Mouse (Mus musculus) kidney, adult 8-10 months (tissue): ENCODE measurements around the gene Pdzrn3.
A peak's percentile ranks its signal among the peaks of the same experiment; 100 is the strongest.

Experiments
- DNase-seq, 2 experiments: peaks; one replicate each; pipeline ENCODE4 v3.0.0; 2022

Pdzrn3 gene

GRCm38 (mm10) chr6:101377167-101377934 is at the start of gene Pdzrn3:
Gene Pdzrn3 (minus strand): TSS chr6:101377897.
- DNase-seq = peak; percentile 42 to 49

DNA sequence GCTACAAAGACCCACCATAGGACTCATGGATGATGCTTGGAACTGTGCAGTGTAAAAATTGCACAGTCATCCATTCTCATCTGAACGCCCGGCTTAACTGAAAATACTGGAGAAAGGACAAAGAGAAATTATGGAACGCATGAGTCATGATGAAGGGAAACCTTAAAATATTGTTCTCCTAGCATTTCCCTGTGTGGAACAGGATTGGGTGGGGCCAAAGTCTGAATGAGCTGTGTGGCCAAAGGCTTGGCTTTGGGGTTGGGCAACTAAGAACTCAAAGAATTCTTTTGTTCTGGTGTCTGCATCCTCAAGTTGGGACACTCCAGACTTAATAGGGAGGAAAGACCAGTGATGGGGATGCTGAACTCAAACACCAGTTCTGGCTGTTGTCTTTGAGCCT is 49.6 kb upstream of the Pdzrn3 start:
- no peak for DNase-seq

DNA sequence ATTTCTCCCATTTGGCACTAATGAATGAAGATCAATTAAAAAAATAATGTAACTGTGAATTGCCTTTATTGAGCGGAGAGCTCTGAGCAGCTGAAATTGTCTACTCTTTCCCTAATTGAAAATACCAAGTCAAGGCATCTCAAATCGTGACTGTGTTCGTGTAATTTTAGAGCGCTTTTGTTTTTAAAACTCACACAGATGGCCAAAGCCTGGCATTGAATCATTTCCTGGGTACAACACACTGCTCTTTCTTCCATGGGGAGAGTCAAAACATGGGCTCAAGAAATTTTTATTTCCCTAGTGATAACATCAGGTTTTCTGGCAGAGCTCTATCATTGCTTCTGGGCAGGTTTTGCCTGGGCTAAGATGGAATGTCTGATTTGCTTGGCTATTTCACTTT is 48.6 kb upstream of the Pdzrn3 start:
- DNase-seq = no peak

DNA sequence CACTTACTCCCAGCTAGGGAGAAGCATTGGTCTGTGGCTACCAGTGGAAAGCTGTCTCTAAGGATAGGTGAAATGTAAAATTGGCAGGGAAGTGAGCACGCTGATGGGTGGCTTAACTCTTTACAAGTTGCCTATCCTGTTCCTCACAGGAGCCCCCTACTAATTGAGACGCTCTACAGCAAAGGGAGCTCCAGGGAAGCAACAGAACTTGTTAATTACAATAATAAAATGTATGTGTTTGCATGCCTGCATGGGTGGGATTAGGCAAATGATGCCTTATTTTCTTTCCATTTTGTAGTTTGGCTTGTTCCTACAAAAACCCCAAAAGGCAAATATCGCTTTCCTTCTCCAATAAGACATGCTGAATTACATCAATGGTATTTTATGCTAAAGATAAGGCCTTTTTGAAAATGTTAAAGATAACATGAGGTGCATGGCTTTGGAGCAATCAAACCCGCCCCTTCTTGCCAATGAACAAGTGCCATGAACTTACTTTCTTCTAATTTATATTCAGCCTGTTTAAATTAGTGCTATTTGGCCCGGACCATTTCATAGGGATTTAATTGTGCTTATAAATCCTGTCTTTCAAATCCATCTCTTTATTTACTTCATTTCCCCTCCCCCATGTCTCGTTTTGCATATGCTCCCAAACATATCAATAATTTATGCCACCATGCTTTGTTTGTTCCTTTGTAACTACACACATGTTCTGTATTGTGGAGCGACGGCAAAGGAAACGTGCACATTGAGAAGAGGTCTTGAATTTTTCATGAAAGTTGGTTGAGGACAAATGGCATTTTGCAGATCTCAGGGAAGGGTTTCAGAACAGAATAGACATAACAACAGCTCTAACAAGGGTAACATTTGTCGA is 44.6 kb upstream of the Pdzrn3 start:
- DNase-seq = no peak

DNA sequence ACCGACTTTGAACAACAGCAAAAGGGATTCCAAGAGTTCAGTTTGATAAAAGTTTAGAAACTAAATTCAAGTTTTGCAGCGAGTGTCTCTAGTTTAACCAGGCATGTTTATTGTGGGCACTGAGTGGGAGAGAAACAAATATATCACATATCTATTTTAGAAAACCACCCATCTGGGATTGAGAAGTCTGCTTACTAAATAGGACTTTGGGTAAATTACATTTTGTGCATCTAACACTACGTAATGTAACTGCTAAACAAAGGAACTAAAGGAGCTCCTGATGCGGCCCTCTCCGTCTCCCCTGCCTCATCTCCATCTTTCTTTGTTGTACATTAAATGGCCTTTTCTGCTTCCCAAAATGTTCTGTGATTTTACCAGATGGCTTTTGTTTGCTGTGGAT is 40.5 kb upstream of the Pdzrn3 start:
- no peak for DNase-seq

GRCm38 (mm10) chr6:101411701-101412100 is 34.0 kb upstream of the Pdzrn3 start:
- DNase-seq = no peak

DNA sequence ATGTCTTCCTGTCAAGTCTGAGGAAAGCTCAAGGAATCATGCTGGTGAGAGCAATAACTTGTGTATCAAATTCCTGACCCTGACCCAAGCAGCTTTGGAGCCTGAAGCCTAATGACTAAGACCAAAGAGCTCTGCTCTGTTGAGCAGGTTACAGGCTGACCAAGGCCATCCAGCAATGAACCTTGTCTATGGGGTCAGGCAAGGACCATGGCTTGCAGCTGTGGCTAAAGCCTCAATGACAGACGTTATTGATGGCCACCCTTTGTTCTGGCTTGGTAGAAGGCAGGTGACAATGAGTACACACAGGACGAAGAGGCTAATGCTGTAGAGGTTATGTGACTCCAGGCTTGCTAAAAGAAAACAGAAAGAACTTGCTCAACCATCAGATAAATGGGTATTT is 33.4 kb upstream of the Pdzrn3 start:
- DNase-seq = no peak

GRCm38 (mm10) chr6:101396711-101397110 is 19.0 kb upstream of the Pdzrn3 start:
- DNase-seq = no peak

DNA sequence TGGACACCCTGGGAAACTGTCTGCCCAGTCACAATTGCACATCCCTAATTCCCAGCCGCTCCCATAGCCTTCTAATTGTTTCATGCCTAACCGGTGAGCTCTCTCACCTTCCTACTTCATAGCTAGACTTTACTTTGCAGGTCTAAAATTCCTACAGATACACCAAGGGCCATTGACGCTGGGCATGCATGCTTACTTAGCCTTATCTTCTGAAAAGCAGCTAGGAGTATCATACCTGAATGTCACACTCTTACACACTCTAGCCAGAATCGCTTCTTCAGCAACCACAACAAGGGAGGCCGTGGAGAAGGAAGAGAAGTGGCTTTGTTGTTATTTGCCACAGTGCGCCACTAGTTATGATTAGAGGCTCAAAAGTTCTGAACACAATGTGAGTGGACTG is 18.2 kb upstream of the Pdzrn3 start:
- no peak for DNase-seq

DNA sequence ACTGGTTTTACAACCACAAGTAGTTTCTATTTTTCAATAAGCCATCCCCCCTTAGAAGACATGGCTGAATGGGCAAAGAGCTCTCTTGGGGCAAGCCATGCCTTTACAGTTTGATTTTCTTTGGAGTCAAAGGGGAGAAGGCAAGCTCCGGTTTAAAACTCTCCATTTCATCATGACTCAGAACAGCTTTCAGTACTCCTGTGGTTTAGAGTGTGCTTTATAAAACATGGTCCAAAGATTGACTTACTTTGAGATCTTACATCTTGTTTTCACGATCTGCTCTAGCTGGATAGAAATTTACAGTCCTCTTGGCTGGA is 15.1 kb upstream of the Pdzrn3 start:
- no peak for DNase-seq

DNA sequence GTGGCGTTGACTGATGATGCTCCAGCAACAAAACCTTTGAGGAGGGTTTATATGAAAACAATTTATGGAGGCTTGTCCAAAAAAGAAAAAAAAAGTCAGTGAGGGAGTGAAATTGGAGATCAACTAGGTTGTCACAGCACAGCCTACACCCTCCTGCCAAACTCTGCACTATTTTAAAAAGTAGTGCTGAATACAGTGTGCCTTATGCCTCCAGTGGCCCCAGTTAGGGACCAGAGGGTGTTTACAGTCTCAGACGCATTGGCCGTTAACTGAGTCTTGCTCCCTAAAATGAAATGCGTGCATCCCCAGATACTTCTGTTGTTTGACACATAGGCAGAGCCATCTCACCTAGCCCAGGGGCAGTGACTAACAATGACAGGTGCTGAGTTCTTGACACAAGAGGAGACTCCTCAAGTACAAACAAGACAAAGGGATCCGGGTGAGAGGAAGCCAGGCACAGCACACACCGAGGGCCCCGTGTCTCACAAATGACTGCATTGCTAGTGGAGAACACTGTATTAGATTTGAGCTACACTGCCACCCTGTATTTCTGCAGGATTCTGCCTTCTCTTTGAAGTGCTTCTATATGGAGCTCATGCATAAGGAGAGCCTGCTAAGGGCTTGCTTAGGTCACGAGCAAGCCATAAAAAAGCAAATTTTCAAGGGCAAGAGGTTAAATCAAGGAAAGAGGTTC is 14.6 kb upstream of the Pdzrn3 start:
- DNase-seq = no peak

DNA sequence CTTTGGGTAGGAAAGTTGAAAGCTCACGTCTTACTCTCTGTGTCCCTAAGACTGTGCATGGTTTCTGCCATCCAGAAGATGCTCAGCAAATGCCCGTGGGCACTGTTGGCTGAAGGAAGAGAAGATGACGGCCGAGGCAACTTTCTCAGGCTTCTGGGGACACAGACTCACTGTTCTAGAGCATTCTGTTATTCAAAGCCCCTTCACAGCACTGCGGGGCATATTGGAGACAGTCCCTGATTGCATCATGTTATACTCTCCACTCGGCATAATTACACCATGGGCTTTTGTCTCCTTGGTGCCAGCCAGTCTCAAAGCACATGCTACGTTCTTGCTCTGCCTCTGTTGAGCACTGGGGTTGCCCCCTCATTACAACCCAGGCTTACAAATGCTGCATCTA is 7.8 kb upstream of the Pdzrn3 start:
- DNase-seq = no peak

GRCm38 (mm10) chr6:101384958-101385357 is 7.3 kb upstream of the Pdzrn3 start:
- no peak for DNase-seq

GRCm38 (mm10) chr6:101384476-101384875 is 6.8 kb upstream of the Pdzrn3 start:
- DNase-seq = no peak

GRCm38 (mm10) chr6:101382891-101383290 is 5.2 kb upstream of the Pdzrn3 start:
- no peak for DNase-seq

- no peak for DNase-seq
These were observed 1.8 kb upstream of the Pdzrn3 start for GRCm38 (mm10) chr6:101379546-101379945.

DNA sequence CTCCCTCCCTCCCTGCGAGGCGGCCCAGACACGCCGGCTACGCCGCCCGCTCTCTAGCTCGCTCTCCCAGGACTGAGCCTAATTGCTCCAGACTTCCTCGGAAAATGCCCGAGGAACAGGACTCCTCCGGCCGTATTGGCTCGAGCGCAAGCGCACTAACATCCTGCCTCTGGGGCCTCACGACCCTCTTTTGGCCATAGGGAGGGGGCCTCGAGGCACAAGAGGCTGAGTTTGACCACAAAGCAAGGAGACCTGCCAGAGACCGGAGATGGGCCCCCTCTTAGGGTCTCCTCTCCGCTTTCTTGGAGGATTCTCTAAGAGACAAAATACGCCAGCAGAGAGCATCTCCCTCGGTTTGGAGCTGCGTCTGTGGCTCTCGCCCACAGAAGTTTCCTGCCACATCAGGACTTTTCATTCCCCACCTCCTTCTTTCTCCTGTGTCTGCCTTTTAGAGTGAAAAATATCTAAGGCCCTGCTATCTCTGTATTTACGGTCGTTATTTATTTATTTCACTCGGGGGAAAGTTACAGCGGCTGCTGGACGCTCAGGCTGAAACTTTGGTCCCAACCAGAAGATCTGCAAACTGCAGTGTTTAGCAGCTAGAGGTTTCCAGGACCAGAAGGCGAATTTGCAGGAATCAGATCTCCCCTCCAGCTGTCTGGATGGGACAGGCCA is 375 bp upstream of the Pdzrn3 start:
- DNase-seq = peak; percentile 67 to 81

DNA sequence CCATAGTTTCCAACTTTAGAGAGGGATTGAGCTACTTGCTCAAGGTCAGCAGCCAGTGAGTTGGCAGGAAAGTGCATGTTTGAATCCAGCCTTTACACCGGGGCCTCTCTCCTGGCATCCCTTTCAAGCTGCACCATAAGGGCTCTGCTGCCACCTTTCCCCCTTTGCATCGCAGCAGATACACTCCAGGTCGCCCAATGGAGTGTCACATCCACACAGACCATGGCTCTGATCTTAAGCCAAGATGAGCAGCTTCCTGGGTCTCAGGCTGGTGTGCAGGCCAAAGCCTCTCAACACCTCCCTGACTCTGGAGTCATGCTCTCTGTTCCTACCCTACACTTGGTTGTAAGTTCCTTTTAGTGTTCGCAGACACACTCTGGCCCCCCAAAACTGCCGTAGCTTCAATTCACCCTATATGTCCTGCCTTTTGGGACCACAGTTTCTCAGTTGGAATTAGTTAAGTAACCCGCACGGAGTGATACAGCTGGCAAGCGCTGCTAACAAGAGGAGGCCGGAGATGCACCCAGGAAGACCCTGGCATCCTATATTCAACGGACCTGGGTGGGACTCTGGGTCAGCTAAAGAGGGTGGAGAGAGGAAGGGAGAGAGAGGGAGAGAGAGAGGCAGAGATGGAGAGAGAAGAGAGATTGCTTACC is 1.1 kb downstream of the Pdzrn3 start:
- DNase-seq = peak; percentile 8 to 29

DNA sequence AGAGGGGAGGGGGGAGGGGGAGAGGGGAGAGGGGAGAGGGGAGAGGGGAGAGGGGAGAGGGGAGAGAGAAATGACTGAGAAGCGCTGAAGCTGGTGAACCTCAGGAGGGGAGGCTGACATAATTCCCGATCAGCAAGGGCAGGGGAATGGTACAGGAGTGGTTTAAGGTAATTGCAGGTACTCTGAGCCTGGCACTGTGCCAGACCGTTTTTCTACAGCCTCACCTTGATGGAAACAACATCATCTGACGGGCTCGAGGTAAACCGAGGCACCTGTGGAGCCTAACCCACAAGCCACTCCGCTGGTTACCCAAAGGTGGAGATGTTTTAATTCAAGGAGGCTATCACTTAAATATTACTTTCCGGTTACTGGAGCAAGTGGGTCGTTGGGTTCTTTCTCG is 1.6 kb downstream of the Pdzrn3 start:
- peak; percentile 14 to 15 for DNase-seq

DNA sequence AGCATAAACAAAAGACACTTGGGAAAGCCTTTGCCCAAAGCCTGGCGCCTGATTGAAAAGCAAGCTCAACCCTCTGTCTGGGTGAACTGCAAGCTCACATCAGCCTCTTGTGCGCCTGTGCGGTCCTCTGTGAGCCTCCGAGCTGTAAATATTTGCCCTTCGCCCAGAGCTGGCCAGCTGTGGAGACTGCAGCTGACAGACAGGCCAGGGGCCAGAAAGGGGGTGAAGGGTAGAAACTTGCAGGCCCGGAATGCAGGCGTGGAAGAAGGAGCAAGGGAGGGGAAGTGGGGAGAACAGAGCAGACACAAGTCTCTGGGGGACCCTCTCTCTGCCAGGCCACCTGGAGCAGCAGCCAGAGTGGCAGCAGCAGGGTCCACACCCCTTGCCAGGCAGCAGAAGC is 3.0 kb downstream of the Pdzrn3 start:
- peak; percentile 86 to 87 for DNase-seq

GRCm38 (mm10) chr6:101374186-101374585 is 3.5 kb downstream of the Pdzrn3 start:
- DNase-seq = peak; percentile 18 to 23

DNA sequence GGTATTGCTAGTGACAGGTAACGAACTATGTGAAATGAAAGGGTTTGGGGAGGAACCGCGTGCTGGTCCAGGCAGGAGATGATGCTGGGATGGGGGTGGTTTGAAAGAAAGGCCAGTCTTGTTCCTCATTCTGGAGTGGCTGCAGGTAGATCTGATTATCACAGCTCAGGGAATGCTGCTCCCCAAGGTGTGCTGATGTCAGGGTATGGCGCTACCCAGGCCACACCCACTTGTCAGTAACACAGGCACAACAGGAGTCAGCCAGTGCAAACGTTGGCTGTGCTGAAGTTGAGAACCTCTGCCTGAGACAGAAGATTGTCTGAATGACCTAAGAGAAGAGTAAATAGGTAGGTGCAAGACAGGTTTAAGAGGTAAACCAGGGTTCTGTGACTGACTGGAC is 4.7 kb downstream of the Pdzrn3 start:
- DNase-seq = no peak
